Mouse (Mus musculus): ENCODE results near the gene Zfp503. TPM values are rescaled to one million over a fixed set of nuclear protein-coding genes. Genes with fewer than 3 reads are reported as not detected.

The Zfp503 gene
- polyA plus RNA-seq, 1 experiment = 8.8 TPM

- no peak overlapping the region for H3K27ac ChIP-seq (ENCODE audit: insufficient read depth, low read length)
- DNase-seq (ENCODE audit: low read depth in 1 of 2, low spot score in 2 of 2) = no peak
- H3K4me3 ChIP-seq (ENCODE audit: extremely low read depth, insufficient read depth, insufficient read length) = no peak overlapping the region
- no peaks in the 10 kb centered on the region for H3K4me1 ChIP-seq (ENCODE audit: control insufficient read depth, insufficient read depth, insufficient read length)
- WGBS = 86% methylated on average over 6 of the region's 6 CpGs
- H3K27me3 ChIP-seq (ENCODE audit: control insufficient read depth, insufficient read depth, low read length) = no peaks in the 10 kb centered on the region
- no peak for TF ChIP-seq POLR2A (IDR thresholded peaks at IDR 0.05; ENCODE audit: low read depth, low read length)
- TF ChIP-seq CTCF (IDR thresholded peaks at IDR 0.05; ENCODE audit: extremely low read depth, insufficient read depth, insufficient read length, insufficient replicate concordance) = no peak
- H3K36me3 ChIP-seq (ENCODE audit: control insufficient read depth, insufficient read depth, low read length) = no peaks in the 10 kb centered on the region
Observed at GRCm38 (mm10) chr14:22007006-22007405, 17.6 kb upstream of the Zfp503 start.

DNA sequence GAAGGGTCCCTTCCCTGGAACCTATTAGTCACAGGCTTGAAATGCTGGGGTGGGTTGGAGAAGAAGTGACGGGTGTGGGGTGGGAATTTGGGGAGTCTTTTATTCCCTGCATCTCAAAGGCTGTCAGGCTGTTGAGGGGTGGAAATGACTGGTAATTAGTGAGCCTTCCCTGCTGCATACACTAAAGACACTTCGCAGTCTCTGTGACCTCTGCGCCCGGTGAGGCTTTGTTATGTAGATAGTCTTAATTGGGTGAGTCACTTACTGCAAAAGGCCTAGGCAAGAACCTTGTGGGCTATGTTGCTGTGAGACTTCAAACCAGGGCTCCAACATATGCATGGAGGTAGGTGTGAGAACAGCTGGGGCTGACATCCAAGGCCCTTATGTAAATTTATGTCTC lies 15.5 kb upstream of the Zfp503 start:
- DNase-seq (ENCODE audit: low read depth in 1 of 2, low spot score in 2 of 2) = no peak
- Histone ChIP-seq H3K4me1 (ENCODE audit: control insufficient read depth, insufficient read depth, insufficient read length) (no peaks in the 10 kb centered on the region), H3K27ac (ENCODE audit: insufficient read depth, low read length) (no peak overlapping the region), H3K4me3 (ENCODE audit: extremely low read depth, insufficient read depth, insufficient read length) (no peak overlapping the region), H3K27me3 (ENCODE audit: control insufficient read depth, insufficient read depth, low read length) (no peaks in the 10 kb centered on the region), H3K36me3 (ENCODE audit: control insufficient read depth, insufficient read depth, low read length) (no peaks in the 10 kb centered on the region)
- 87% methylated on average over 4 of the region's 4 CpGs for WGBS
- no peak for TF ChIP-seq CTCF (IDR thresholded peaks at IDR 0.05; ENCODE audit: extremely low read depth, insufficient read depth, insufficient read length, insufficient replicate concordance)
- TF ChIP-seq POLR2A (IDR thresholded peaks at IDR 0.05; ENCODE audit: low read depth, low read length) = no peak

DNA sequence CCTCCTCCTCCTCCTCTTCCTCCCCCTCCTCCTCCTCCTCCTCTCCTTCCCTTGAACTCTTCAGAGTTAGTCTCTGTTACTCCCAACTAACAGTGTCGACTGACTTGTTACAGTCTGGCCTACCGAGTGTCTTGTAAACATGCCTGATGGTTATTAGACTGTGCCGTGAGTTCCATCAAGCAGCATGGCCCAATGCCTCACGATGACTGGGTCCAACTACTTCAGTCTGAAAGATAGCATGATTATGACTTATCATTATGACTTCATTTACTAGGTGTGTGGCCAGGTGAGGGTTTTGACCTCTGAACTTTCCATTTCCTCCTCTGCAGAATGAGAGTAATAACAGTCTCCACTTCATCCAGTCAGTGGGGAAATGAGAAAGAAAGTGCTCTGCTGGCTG lies 14.2 kb upstream of the Zfp503 start:
- no peak for DNase-seq (ENCODE audit: low read depth in 1 of 2, low spot score in 2 of 2)
- TF ChIP-seq POLR2A (IDR thresholded peaks at IDR 0.05; ENCODE audit: low read depth, low read length) (no peak), CTCF (IDR thresholded peaks at IDR 0.05; ENCODE audit: extremely low read depth, insufficient read depth, insufficient read length, insufficient replicate concordance) (no peak)
- WGBS = 98% methylated on average over 4 of the region's 4 CpGs
- no peaks in the 10 kb centered on the region for H3K36me3 ChIP-seq (ENCODE audit: control insufficient read depth, insufficient read depth, low read length)
- H3K27ac ChIP-seq (ENCODE audit: insufficient read depth, low read length) = no peak overlapping the region
- no peaks in the 10 kb centered on the region for H3K27me3 ChIP-seq (ENCODE audit: control insufficient read depth, insufficient read depth, low read length)
- no peak overlapping the region for H3K4me3 ChIP-seq (ENCODE audit: extremely low read depth, insufficient read depth, insufficient read length)
- H3K4me1 ChIP-seq (ENCODE audit: control insufficient read depth, insufficient read depth, insufficient read length) = no peaks in the 10 kb centered on the region

- H3K27ac ChIP-seq (ENCODE audit: insufficient read depth, low read length) = no peak overlapping the region
- no peaks in the 10 kb centered on the region for H3K4me1 ChIP-seq (ENCODE audit: control insufficient read depth, insufficient read depth, insufficient read length)
- no peak for TF ChIP-seq POLR2A (IDR thresholded peaks at IDR 0.05; ENCODE audit: low read depth, low read length)
- no peak for DNase-seq (ENCODE audit: low read depth in 1 of 2, low spot score in 2 of 2)
- no peaks in the 10 kb centered on the region for H3K27me3 ChIP-seq (ENCODE audit: control insufficient read depth, insufficient read depth, low read length)
- no peaks in the 10 kb centered on the region for H3K36me3 ChIP-seq (ENCODE audit: control insufficient read depth, insufficient read depth, low read length)
- WGBS = 70% methylated on average over 1 of the region's 1 CpGs
- no peak overlapping the region for H3K4me3 ChIP-seq (ENCODE audit: extremely low read depth, insufficient read depth, insufficient read length)
Observed at GRCm38 (mm10) chr14:22003231-22003630, 13.8 kb upstream of the Zfp503 start.

DNA sequence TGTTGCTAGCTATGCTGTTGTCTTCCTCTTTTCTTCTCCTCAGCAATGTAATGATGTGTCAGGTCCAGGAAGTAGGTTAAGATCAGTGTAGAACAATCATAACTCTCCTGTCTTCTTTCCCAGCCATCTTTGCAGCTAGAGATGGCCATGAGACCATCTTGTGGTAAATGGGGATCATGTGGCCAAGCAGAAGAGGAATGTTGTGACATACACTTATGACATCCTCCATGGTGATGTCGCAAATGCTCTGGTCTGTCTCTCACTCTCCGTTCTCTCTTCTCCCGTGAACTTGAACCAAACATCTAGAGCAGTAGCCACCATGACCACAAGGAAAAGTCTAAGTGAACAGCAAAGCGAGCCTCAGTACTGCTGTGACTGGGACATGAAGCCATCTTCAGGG lies 10.2 kb upstream of the Zfp503 start:
- Histone ChIP-seq H3K27me3 (ENCODE audit: control insufficient read depth, insufficient read depth, low read length) (peaks cover 7% of the 10 kb centered on the region), H3K27ac (ENCODE audit: insufficient read depth, low read length) (no peak overlapping the region), H3K36me3 (ENCODE audit: control insufficient read depth, insufficient read depth, low read length) (no peaks in the 10 kb centered on the region), H3K4me3 (ENCODE audit: extremely low read depth, insufficient read depth, insufficient read length) (no peak overlapping the region), H3K4me1 (ENCODE audit: control insufficient read depth, insufficient read depth, insufficient read length) (no peaks in the 10 kb centered on the region; the same call in 1 of the 2 replicates)
- no peak for TF ChIP-seq POLR2A (IDR thresholded peaks at IDR 0.05; ENCODE audit: low read depth, low read length)
- no peak for TF ChIP-seq CTCF (IDR thresholded peaks at IDR 0.05; ENCODE audit: extremely low read depth, insufficient read depth, insufficient read length, insufficient replicate concordance)
- WGBS = 90% methylated on average over 4 of the region's 4 CpGs
- no peak for DNase-seq (ENCODE audit: low read depth in 1 of 2, low spot score in 2 of 2)

GRCm38 (mm10) chr14:21995031-21995754 lies 5.8 kb upstream of the Zfp503 start:
- Histone ChIP-seq H3K36me3 (ENCODE audit: control insufficient read depth, insufficient read depth, low read length) (no peaks in the 10 kb centered on the region), H3K4me3 (ENCODE audit: extremely low read depth, insufficient read depth, insufficient read length) (peak overlapping the region; percentile 57), H3K27ac (ENCODE audit: insufficient read depth, low read length) (0 out of 2 replicates have a peak overlapping the region, but pooled peaks have one; percentile 28), H3K27me3 (ENCODE audit: control insufficient read depth, insufficient read depth, low read length) (peaks cover 11% of the 10 kb centered on the region), H3K4me1 (ENCODE audit: control insufficient read depth, insufficient read depth, insufficient read length) (no peaks in the 10 kb centered on the region; the same call in 1 of the 2 replicates)
- TF ChIP-seq CTCF (IDR thresholded peaks at IDR 0.05; ENCODE audit: extremely low read depth, insufficient read depth, insufficient read length, insufficient replicate concordance) (no peak), POLR2A (IDR thresholded peaks at IDR 0.05; ENCODE audit: low read depth, low read length) (no peak)
- DNase-seq (ENCODE audit: low read depth in 1 of 2, low spot score in 2 of 2) = peak in 1 of 2 experiments; percentile 44
- 2% methylated on average over 36 of the region's 36 CpGs for WGBS

Measured in spleen, adult 2 months (tissue).